Mouse (Mus musculus) hindbrain, embryonic 11.5 days (tissue): ENCODE measurements around the gene Fam189a2. TPM values are rescaled to one million over a fixed set of nuclear protein-coding genes. Genes with fewer than 3 reads are reported as not detected.

ENCODE experiments used
- ATAC-seq: fragments of 200-750 bp; cut with Nextera tagmentation; 2 replicates; pipeline ENCODE4 v1.8.0; 2017; ENCODE audit warnings: mild to moderate bottlenecking, moderate TSS enrichment, moderate library complexity; ENCODE audit not compliant: low FRiP score
- DNase-seq: peaks from one replicate; pipeline ENCODE4 v3.0.0-alpha.2; 2015; ENCODE audit warnings: low spot score
- H3K27ac ChIP-seq: fragments of 300-500 bp; sonication (generic); 2 replicates; pipeline ENCODE4 v1.5.1; 2014; ENCODE audit warnings: mild to moderate bottlenecking, low read depth, low read length
- H3K27me3 ChIP-seq: fragments of 300-500 bp; sonication (generic); 2 replicates; pipeline ENCODE4 v1.6.1; 2014; ENCODE audit warnings: mild to moderate bottlenecking, low read length, moderate library complexity, mixed read lengths; ENCODE audit not compliant: control insufficient read depth, insufficient read depth
- H3K36me3 ChIP-seq: fragments of 300-500 bp; sonication (generic); 2 replicates; pipeline ENCODE4 v1.6.1; 2014; ENCODE audit warnings: mild to moderate bottlenecking, low read length, moderate library complexity, mixed read lengths; ENCODE audit not compliant: control insufficient read depth, insufficient read depth
- H3K4me1 ChIP-seq: fragments of 300-500 bp; sonication (generic); replicated peaks from 2 replicates; pipeline ENCODE4 v1.6.1; 2014; ENCODE audit warnings: low read length, mixed read lengths; ENCODE audit not compliant: control insufficient read depth, insufficient read depth
- H3K4me2 ChIP-seq: fragments of 300-500 bp; sonication (generic); replicated peaks from 2 replicates; pipeline ENCODE4 v1.6.1; 2014; ENCODE audit warnings: mild to moderate bottlenecking, low read depth, low read length
- H3K4me3 ChIP-seq: fragments of 300-500 bp; sonication (generic); 2 replicates; pipeline ENCODE4 v1.5.1; 2014; ENCODE audit warnings: low read depth, low read length
- H3K9ac ChIP-seq: fragments of 300-500 bp; sonication (generic); 2 replicates; pipeline ENCODE4 v1.6.1; 2014; ENCODE audit warnings: low read depth, low read length
- H3K9me3 ChIP-seq: fragments of 300-500 bp; sonication (generic); 2 replicates; pipeline ENCODE4 v1.6.1; 2016; ENCODE audit warnings: low read length; ENCODE audit not compliant: control insufficient read depth
- WGBS: fragments of 180-500 bp; shearing (Covaris S2); extraction: QIAGEN DNeasy Blood & Tissue Kit; methylation state at CpG from one replicate; pipeline ENCODE4 v1.1.7; 2014; 5-methylcytosine and 5-hydroxymethylcytosine counted together
- polyA plus RNA-seq: library from polyadenylated mRNA; unstranded; fragments of >200 nt; fragmentation: Nextera tagmentation; extraction: Ambion mirVana; gene quantifications from 2 replicates; pipeline ENCODE4 v1.2.1, GENCODE M21; 2014

Gene Fam189a2
- polyA plus RNA-seq, 1 experiment from 2014 or later, result 0.77 TPM

- Histone ChIP-seq H3K4me1 (no peaks in the 10 kb centered on the region), H3K27me3 (no peaks in the 10 kb centered on the region), H3K27ac (no peak overlapping the region), H3K9me3 (no peaks in the 10 kb centered on the region), H3K36me3 (no peaks in the 10 kb centered on the region), H3K9ac (no peak overlapping the region), H3K4me3 (no peak overlapping the region), H3K4me2 (no peak overlapping the region)
- no peak for ATAC-seq
- no peak for DNase-seq
- WGBS, result 65% methylated on average over 16 of the region's 16 CpGs
These were observed 57.8 kb downstream of the Fam189a2 start for GRCm38 (mm10) chr19:23972881-23973649.

- no peaks in the 10 kb centered on the region for H3K27me3 ChIP-seq
- 95% methylated on average over 7 of the region's 7 CpGs for WGBS
- no peaks in the 10 kb centered on the region for H3K4me1 ChIP-seq
- no peak overlapping the region for H3K4me2 ChIP-seq
- H3K9me3 ChIP-seq, result no peaks in the 10 kb centered on the region
- DNase-seq (no peak), ATAC-seq (no peak)
- H3K27ac ChIP-seq, result no peak overlapping the region
- H3K4me3 ChIP-seq, result no peak overlapping the region
- H3K9ac ChIP-seq, result no peak overlapping the region
- no peaks in the 10 kb centered on the region for H3K36me3 ChIP-seq
These were observed 59.4 kb downstream of the Fam189a2 start for GRCm38 (mm10) chr19:23971391-23971790.

DNA sequence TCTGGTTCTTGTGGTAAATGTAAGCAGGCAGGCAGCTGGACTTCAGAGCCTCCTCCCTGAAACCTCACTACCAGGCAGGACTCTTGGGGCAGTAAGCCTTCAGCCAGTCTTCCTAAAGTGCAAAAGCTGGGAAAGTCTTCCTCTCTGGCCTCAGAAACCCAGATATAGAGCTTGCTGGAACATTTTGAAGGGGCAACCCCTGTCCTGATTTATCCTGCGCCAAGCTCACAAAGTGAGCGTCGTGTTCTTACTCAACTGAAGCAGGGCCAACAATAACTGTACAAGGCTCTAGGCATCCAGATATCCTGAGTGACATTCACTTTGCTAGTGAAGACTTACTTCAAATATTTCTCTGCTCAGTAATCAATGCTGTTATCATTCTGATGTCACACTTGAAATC, 60.4 kb downstream of the Fam189a2 start:
- H3K4me1 ChIP-seq, result no peaks in the 10 kb centered on the region
- no peak for ATAC-seq
- no peak overlapping the region for H3K9ac ChIP-seq
- no peaks in the 10 kb centered on the region for H3K9me3 ChIP-seq
- no peaks in the 10 kb centered on the region for H3K27me3 ChIP-seq
- no peak for DNase-seq
- H3K27ac ChIP-seq, result no peak overlapping the region
- no peaks in the 10 kb centered on the region for H3K36me3 ChIP-seq
- H3K4me2 ChIP-seq, result no peak overlapping the region
- H3K4me3 ChIP-seq, result no peak overlapping the region
- WGBS, result 96% methylated on average over 3 of the region's 3 CpGs

DNA sequence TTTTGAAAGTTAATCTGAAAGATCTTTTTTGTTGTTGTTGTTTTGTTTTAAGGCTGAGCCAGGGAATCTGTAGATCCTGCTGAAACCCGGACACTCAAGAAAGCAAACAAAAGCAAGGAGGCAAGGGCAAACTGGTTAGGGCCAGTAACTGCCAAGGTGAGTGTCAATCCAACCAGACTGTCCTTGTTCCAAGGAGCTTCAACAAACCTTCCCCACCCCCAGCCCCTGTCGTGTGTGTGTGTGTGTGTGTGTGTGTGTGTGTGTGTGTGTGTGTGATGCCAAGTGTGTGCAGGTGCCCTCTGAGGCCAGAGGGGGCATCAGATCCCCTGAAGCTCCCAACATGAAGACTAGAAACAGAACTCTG, 62.0 kb downstream of the Fam189a2 start:
- DNase-seq (no peak), ATAC-seq (no peak)
- H3K27ac ChIP-seq, result no peak overlapping the region
- WGBS, result 85% methylated on average over 2 of the region's 2 CpGs
- H3K4me3 ChIP-seq, result no peak overlapping the region
- H3K4me1 ChIP-seq, result no peaks in the 10 kb centered on the region
- no peaks in the 10 kb centered on the region for H3K9me3 ChIP-seq
- no peak overlapping the region for H3K4me2 ChIP-seq
- no peaks in the 10 kb centered on the region for H3K36me3 ChIP-seq
- no peaks in the 10 kb centered on the region for H3K27me3 ChIP-seq
- no peak overlapping the region for H3K9ac ChIP-seq

GRCm38 (mm10) chr19:23968125-23968861, 62.5 kb downstream of the Fam189a2 start:
- 55% methylated on average over 5 of the region's 5 CpGs for WGBS
- Histone ChIP-seq H3K27me3 (no peaks in the 10 kb centered on the region), H3K4me2 (no peak overlapping the region), H3K9ac (no peak overlapping the region), H3K9me3 (no peaks in the 10 kb centered on the region), H3K36me3 (no peaks in the 10 kb centered on the region), H3K27ac (no peak overlapping the region), H3K4me3 (no peak overlapping the region), H3K4me1 (no peaks in the 10 kb centered on the region)
- DNase-seq (no peak), ATAC-seq (no peak)

GRCm38 (mm10) chr19:23967156-23967555, 63.7 kb downstream of the Fam189a2 start:
- H3K27ac ChIP-seq, result no peak overlapping the region
- no peaks in the 10 kb centered on the region for H3K36me3 ChIP-seq
- ATAC-seq (no peak), DNase-seq (no peak)
- no peaks in the 10 kb centered on the region for H3K9me3 ChIP-seq
- H3K4me3 ChIP-seq, result no peak overlapping the region
- 83% methylated on average over 2 of the region's 2 CpGs for WGBS
- H3K4me2 ChIP-seq, result no peak overlapping the region
- H3K4me1 ChIP-seq, result no peaks in the 10 kb centered on the region
- H3K9ac ChIP-seq, result no peak overlapping the region
- no peaks in the 10 kb centered on the region for H3K27me3 ChIP-seq

DNA sequence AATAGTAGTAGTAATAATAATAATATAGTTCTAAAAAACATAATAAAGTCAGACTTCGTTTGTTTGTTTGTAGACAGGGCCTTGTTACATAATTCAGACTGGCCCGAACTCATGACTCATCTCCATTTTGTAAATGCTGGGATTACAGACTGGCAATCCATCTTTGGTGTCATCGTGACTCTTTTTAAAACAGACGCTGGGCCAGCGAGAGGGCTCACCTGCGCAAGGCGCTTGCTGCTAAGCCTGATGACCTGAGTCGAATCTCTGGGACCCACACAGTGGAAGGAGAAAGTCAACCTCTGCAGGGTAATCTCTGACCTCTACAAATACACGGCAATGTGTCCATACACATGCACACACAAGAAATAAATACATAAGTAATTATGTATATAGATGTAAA, 64.4 kb downstream of the Fam189a2 start:
- no peak overlapping the region for H3K4me3 ChIP-seq
- no peaks in the 10 kb centered on the region for H3K9me3 ChIP-seq
- H3K27me3 ChIP-seq, result no peaks in the 10 kb centered on the region
- H3K27ac ChIP-seq, result no peak overlapping the region
- WGBS, result 93% methylated on average over 9 of the region's 9 CpGs
- H3K4me1 ChIP-seq, result no peaks in the 10 kb centered on the region
- DNase-seq (no peak), ATAC-seq (no peak)
- no peak overlapping the region for H3K9ac ChIP-seq
- H3K36me3 ChIP-seq, result no peaks in the 10 kb centered on the region
- H3K4me2 ChIP-seq, result no peak overlapping the region

GRCm38 (mm10) chr19:23964401-23964910, 66.4 kb downstream of the Fam189a2 start:
- Histone ChIP-seq H3K4me1 (peaks cover 7% of the 10 kb centered on the region; the same call in 1 of the 2 replicates), H3K9me3 (no peaks in the 10 kb centered on the region), H3K27me3 (no peaks in the 10 kb centered on the region), H3K4me2 (no peak overlapping the region), H3K4me3 (no peak overlapping the region), H3K36me3 (no peaks in the 10 kb centered on the region), H3K27ac (no peak overlapping the region), H3K9ac (no peak overlapping the region)
- 72% methylated on average over 10 of the region's 10 CpGs for WGBS
- DNase-seq (no peak), ATAC-seq (no peak)

- ATAC-seq (peak; percentile 84), DNase-seq (peak; percentile 85)
These were observed 69.3 kb downstream of the Fam189a2 start for GRCm38 (mm10) chr19:23961516-23961915.

More at GRCm38 (mm10) chr19:23961516-23961915, 69.3 kb downstream of the Fam189a2 start:
- no peaks in the 10 kb centered on the region for H3K27me3 ChIP-seq
- H3K9ac ChIP-seq, result no peak overlapping the region
- no peak overlapping the region for H3K4me3 ChIP-seq
- no peak overlapping the region for H3K4me2 ChIP-seq
- peaks cover 7% of the 10 kb centered on the region; the same call in 1 of the 2 replicates for H3K4me1 ChIP-seq
- no peaks in the 10 kb centered on the region for H3K9me3 ChIP-seq
- H3K36me3 ChIP-seq, result no peaks in the 10 kb centered on the region
- H3K27ac ChIP-seq, result no peak overlapping the region
- 2% methylated on average over 8 of the region's 8 CpGs for WGBS
